Comparison of ENCODE assay signal across 21 mouse cellular contexts in the genomic region with DNA sequence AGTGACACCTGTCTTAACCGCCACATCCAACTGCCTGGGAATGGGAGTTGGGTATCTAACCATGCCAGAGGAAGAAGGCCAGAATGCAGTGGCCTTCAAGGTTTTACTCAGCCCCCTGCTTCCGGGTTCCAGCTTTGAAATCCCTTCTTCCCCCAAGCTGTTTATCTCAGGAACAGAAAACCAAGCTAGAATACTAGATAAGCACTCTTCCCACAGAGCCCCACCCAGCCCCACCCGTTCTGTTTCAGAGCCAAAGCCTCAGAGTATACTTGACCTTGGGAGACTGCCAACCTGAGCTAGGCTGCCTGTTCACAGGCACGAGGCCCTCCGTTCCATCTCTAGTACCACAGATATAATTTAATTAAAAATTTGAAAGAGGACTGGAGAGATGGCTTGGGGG. TPM values are rescaled to one million over a fixed set of nuclear protein-coding genes. Genes with fewer than 3 reads are reported as not detected.
A peak's percentile ranks its signal among the peaks of the same experiment; 100 is the strongest.
DNase-seq lines count a peak whose midpoint lies in the region; ATAC-seq lines count a peak whose summit lies in the region.
"Had no signal": no experiment of that assay in that cellular context is flagged by ENCODE, and none has a peak within 500 bp of the region (broad histone marks: within the 10 kb centered on the region; RNA-seq: fewer than 3 reads in every experiment).

No protein-coding gene starts in this region.

- DNase-seq in adrenal gland, adult (ENCODE audit: inconsistent age in 2 of 2, low spot score in 1 of 2): peak; percentile 34 to 55
- no peak for DNase-seq in adrenal gland, adult 8-10 months
- peak; percentile 7 for DNase-seq in MN1 (ENCODE audit: low spot score)
- DNase-seq in lung, postnatal 10 days: peak; percentile 24
- DNase-seq in cerebellum, adult 9-10 months: no peak
- DNase-seq in thymus, postnatal 25 days: no peak
- DNase-seq: cerebellum, adult 11-12 months; embryo, embryonic 11 days; gastrocnemius, adult 2 months; kidney, adult 18-20 months; kidney, postnatal 4 days; thymus, adult 18-20 months had no signal

- no peaks in the 10 kb centered on the region for H3K9me3 ChIP-seq in intestine, embryonic 16.5 days (ENCODE audit: control insufficient read depth, low read length)
- no peaks in the 10 kb centered on the region for H3K9me3 ChIP-seq in midbrain, embryonic 16.5 days (replicated peaks; ENCODE audit: control insufficient read depth, low read length, poor library complexity, severe bottlenecking)

- no peak overlapping the region for H3K9ac ChIP-seq in intestine, embryonic 16.5 days (ENCODE audit: low read depth, low read length)
- H3K9ac ChIP-seq in midbrain, embryonic 16.5 days (ENCODE audit: low read depth, low read length): no peak overlapping the region

- 0 out of 2 replicates have a peak overlapping the region, but pooled peaks have one; percentile 14 for H3K27ac ChIP-seq in intestine, embryonic 16.5 days (ENCODE audit: low read length)
- H3K27ac ChIP-seq in midbrain, embryonic 16.5 days (ENCODE audit: low read length): no peak overlapping the region
- H3K27ac ChIP-seq: gastrocnemius, adult 2 months had no signal

- peak; percentile 68 for ATAC-seq in intestine, embryonic 16.5 days
- no peak for ATAC-seq in midbrain, embryonic 16.5 days

- no peaks in the 10 kb centered on the region for H3K36me3 ChIP-seq in intestine, embryonic 16.5 days (ENCODE audit: control insufficient read depth, insufficient read depth, low read length)
- H3K36me3 ChIP-seq in midbrain, embryonic 16.5 days (ENCODE audit: control insufficient read depth, insufficient read depth, low read length): no peaks in the 10 kb centered on the region

- H3K4me1 ChIP-seq in intestine, embryonic 16.5 days (ENCODE audit: control insufficient read depth, insufficient read depth, low read length): peaks cover 7% of the 10 kb centered on the region; the same call in 1 of the 2 replicates
- H3K4me1 ChIP-seq in midbrain, embryonic 16.5 days (ENCODE audit: control insufficient read depth, insufficient read depth, low read length): no peaks in the 10 kb centered on the region

- H3K27me3 ChIP-seq in intestine, embryonic 16.5 days (replicated peaks; ENCODE audit: control insufficient read depth, insufficient read depth, low read length): no peaks in the 10 kb centered on the region
- H3K27me3 ChIP-seq in midbrain, embryonic 16.5 days (ENCODE audit: control insufficient read depth, insufficient read depth, low read depth, low read length): no peaks in the 10 kb centered on the region

- H3K4me2 ChIP-seq in intestine, embryonic 16.5 days (ENCODE audit: low read depth, low read length): no peak overlapping the region
- no peak overlapping the region for H3K4me2 ChIP-seq in midbrain, embryonic 16.5 days (ENCODE audit: low read length)
- H3K4me2 ChIP-seq: heart, embryonic 11.5 days; midbrain, embryonic 11.5 days had no signal

- 50% methylated on average over 5 of the region's 5 CpGs for WGBS in intestine, embryonic 16.5 days
- WGBS in midbrain, embryonic 16.5 days: 79% methylated on average over 5 of the region's 5 CpGs

- H3K4me3 ChIP-seq in intestine, embryonic 16.5 days (ENCODE audit: low read length): no peak overlapping the region
- H3K4me3 ChIP-seq in midbrain, embryonic 16.5 days (ENCODE audit: low read depth, low read length): no peak overlapping the region
- H3K4me3 ChIP-seq: erythroblast, embryonic 14.5 days; gastrocnemius, adult 2 months had no signal

RNA-seq across cellular contexts. Expression of a gene that starts 27.3 kb away (rescaled TPM):
- 10 to 100 TPM; 15.7 to 23.6 (median 19.2) TPM for total RNA-seq in adrenal gland, adult 8-10 months (2022)
- polyA plus RNA-seq in intestine, embryonic 16.5 days (2015; fragmentation: Nextera tagmentation; extraction: Ambion mirVana): 10.1 and 10.8 TPM in 2 replicates
- 32.2 and 45.9 TPM in 2 replicates for polyA plus RNA-seq in midbrain, embryonic 16.5 days (2015; fragmentation: Nextera tagmentation; extraction: Ambion mirVana)

RNA-seq across cellular contexts. Expression of a gene that starts 41.5 kb away (rescaled TPM):
- not detected for total RNA-seq in adrenal gland, adult 8-10 months (2022)
- polyA plus RNA-seq in intestine, embryonic 16.5 days (2015; fragmentation: Nextera tagmentation; extraction: Ambion mirVana): not detected in 2 replicates
- polyA plus RNA-seq in midbrain, embryonic 16.5 days (2015; fragmentation: Nextera tagmentation; extraction: Ambion mirVana): not detected in 2 replicates
- total RNA-seq: gastrocnemius, adult 2 months; left cerebral cortex, adult 18-20 months had no signal
- polyA plus RNA-seq: erythroblast, embryonic 14.5 days; heart, embryonic 11.5 days; hindbrain, embryonic 11.5 days; limb, embryonic 14.5 days; midbrain, embryonic 11.5 days; spleen, adult 2 months had no signal

Comparison
In these comparisons a context has a peak if more than half of its experiments do, and no peak if none do; other contexts are left out.
1. DNase-seq: peak in adrenal gland, adult (2 of 2), MN1 (single experiment) and lung, postnatal 10 days (single experiment); none in adrenal gland, adult 8-10 months (single experiment), cerebellum, adult 9-10 months (single experiment) and thymus, postnatal 25 days (single experiment).